Mouse (Mus musculus): ENCODE data around the gene Olfr279.

Olfr279 gene

DNA sequence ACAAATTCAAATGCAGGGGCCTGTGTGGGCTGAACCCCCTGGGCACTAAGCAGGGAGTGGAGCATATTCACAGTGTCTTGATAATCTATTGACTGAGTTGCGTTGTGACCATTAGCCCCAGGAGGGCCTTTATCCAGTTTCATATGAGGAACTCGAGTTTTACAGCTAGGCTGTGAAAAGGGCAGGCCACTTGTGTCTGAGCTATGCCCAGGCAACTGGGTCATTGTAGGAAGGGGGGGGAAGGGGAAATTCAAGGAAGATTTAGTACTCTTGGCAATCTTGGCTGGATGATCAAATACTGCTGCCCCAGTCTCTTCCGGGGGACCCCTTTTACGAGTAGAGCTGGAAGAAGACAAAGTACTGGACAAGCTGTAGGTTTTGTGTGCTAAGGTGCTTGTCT, 51.1 kb downstream of the Olfr279 start:
- no peak for DNase-seq (ENCODE audit: low read depth, low spot score)

- DNase-seq (ENCODE audit: low read depth, low spot score) = no peak
Measured at GRCm38 (mm10) chr15:98545151-98545550, 52.9 kb downstream of the Olfr279 start.

DNA sequence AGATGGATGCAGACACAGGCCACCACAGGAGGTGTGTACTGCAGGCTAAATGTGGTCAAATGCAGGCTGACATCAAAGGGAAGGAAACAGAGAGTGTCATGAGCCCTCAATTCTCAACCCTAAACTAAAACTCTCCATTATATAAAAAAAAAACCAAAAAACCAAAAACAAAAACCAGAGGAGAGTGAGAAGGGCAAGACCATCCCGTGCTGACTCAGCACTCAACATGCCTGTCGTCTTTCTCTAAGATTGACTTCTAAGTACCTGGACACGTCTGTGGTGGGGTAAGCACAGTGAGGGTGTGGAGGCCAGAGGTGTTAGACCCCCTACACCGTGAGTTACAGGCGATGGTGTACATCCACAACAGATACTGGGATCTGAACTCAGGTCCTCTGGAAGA, 54.6 kb downstream of the Olfr279 start:
- no peak for DNase-seq (ENCODE audit: low read depth, low spot score)

Data from brain, embryonic 18.5 days (tissue).